Mouse (Mus musculus) liver, embryonic 11.5 days (tissue): Measurements from ENCODE around the gene Tmem233. TPM values are rescaled to one million over a fixed set of nuclear protein-coding genes. Genes with fewer than 3 reads are reported as not detected.

ENCODE experiments used
- ATAC-seq: fragments of 200-750 bp; cut with Nextera tagmentation; replicated peaks from 2 replicates; pipeline ENCODE4 v1.8.0; 2017; ENCODE audit warnings: moderate number of reproducible peaks, mild to moderate bottlenecking, moderate TSS enrichment, moderate library complexity; ENCODE audit not compliant: low FRiP score
- DNase-seq: peaks from one replicate; pipeline ENCODE4 v3.0.0-alpha.2; 2017; ENCODE audit warnings: low spot score
- H3K27ac ChIP-seq: fragments of 300-500 bp; sonication (generic); 2 replicates; pipeline ENCODE4 v1.5.1; 2014; ENCODE audit warnings: mild to moderate bottlenecking, low read depth, low read length, control low read depth
- H3K27me3 ChIP-seq: fragments of 300-500 bp; sonication (generic); replicated peaks from 2 replicates; pipeline ENCODE4 v1.6.1; 2014; ENCODE audit warnings: low read length, mixed read lengths; ENCODE audit not compliant: control insufficient read depth, insufficient read depth
- H3K36me3 ChIP-seq: fragments of 300-500 bp; sonication (generic); 2 replicates; pipeline ENCODE4 v1.6.1; 2014; ENCODE audit warnings: mild to moderate bottlenecking, low read length, moderate library complexity, mixed read lengths; ENCODE audit not compliant: control insufficient read depth, insufficient read depth
- H3K4me1 ChIP-seq: fragments of 300-500 bp; sonication (generic); replicated peaks from 2 replicates; pipeline ENCODE4 v1.6.1; 2014; ENCODE audit warnings: low read length, mixed read lengths; ENCODE audit not compliant: control insufficient read depth, insufficient read depth
- H3K4me2 ChIP-seq: fragments of 300-500 bp; sonication (generic); 2 replicates; pipeline ENCODE4 v1.6.1; 2014; ENCODE audit warnings: mild to moderate bottlenecking, control low read depth, moderate library complexity
- H3K4me3 ChIP-seq: fragments of 300-500 bp; sonication (generic); 2 replicates; pipeline ENCODE4 v1.5.1; 2014; ENCODE audit warnings: low read depth, low read length, control low read depth
- H3K9ac ChIP-seq: fragments of 300-500 bp; sonication (generic); 2 replicates; pipeline ENCODE4 v1.6.1; 2014; ENCODE audit warnings: low read depth, low read length, control low read depth
- H3K9me3 ChIP-seq: fragments of 300-500 bp; sonication (generic); 2 replicates; pipeline ENCODE4 v1.6.1; 2016; ENCODE audit warnings: low read length, inconsistent platforms, mixed read lengths; ENCODE audit not compliant: control insufficient read depth
- WGBS: fragments of 180-500 bp; shearing (Covaris S2); extraction: QIAGEN DNeasy Blood & Tissue Kit; methylation state at CpG from one replicate; pipeline ENCODE4 v1.1.7; 2014; 5-methylcytosine and 5-hydroxymethylcytosine counted together
- polyA plus RNA-seq: library from polyadenylated mRNA; unstranded; fragments of >200 nt; fragmentation: Nextera tagmentation; extraction: Ambion mirVana; gene quantifications from 2 replicates; pipeline ENCODE4 v1.2.1, GENCODE M21; 2014

Gene Tmem233
- polyA plus RNA-seq, 1 experiment from 2014 or later = not detected

DNA sequence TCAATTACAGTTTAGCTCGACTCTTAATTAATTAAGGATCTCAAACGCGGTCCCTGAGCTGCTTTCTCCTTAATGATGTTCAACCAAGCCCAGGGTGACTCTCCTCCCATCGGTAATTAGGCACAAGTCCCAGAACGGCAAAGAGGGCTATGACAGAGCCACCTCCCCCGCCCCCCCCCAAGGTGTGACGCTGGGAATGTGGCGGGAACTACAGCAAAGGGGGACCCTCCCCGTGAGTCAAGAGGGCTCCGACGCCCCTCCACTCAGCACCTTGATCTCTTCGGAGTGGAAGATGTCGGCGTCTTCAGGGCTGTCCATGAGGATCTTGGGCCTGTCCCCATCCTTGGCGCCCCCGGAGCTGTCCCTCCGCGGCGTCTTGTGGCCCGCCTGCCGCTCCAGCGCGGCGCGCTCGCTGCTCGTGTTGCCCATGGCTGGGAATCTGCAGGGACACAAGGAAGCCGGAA, 59.2 kb downstream of the Tmem233 start:
- no peaks in the 10 kb centered on the region for H3K27me3 ChIP-seq
- peaks cover 58% of the 10 kb centered on the region for H3K4me1 ChIP-seq
- H3K9ac ChIP-seq = peak overlapping the region; percentile 86
- ATAC-seq (peak; percentile 3; the same call in 1 of the 2 replicates), DNase-seq (no peak)
- peak overlapping the region; percentile 96 for H3K27ac ChIP-seq
- H3K36me3 ChIP-seq = peaks cover 28% of the 10 kb centered on the region
- peak overlapping the region; percentile 80 for H3K4me3 ChIP-seq
- peak overlapping the region; percentile 80 for H3K4me2 ChIP-seq
- WGBS = under 1% methylated on average over 27 of the region's 28 CpGs
- no peaks in the 10 kb centered on the region for H3K9me3 ChIP-seq

- H3K27ac ChIP-seq = peak overlapping the region; percentile 96
Observed at GRCm38 (mm10) chr5:116023251-116023661, 59.8 kb downstream of the Tmem233 start.

GRCm38 (mm10) chr5:116022658-116023200, 60.3 kb downstream of the Tmem233 start:
- Histone ChIP-seq H3K4me2 (peak overlapping the region; percentile 80), H3K4me1 (peaks cover 53% of the 10 kb centered on the region), H3K4me3 (peak overlapping the region; percentile 80), H3K27me3 (no peaks in the 10 kb centered on the region), H3K9me3 (no peaks in the 10 kb centered on the region), H3K36me3 (peaks cover 37% of the 10 kb centered on the region), H3K27ac (peak overlapping the region; percentile 96), H3K9ac (peak overlapping the region; percentile 86)
- ATAC-seq = no peak
- WGBS = 39% methylated on average over 7 of the region's 7 CpGs
- DNase-seq = no peak

More at GRCm38 (mm10) chr5:116023251-116023661, 59.8 kb downstream of the Tmem233 start:
- Histone ChIP-seq H3K4me2 (peak overlapping the region; percentile 80), H3K4me1 (peaks cover 58% of the 10 kb centered on the region), H3K9me3 (no peaks in the 10 kb centered on the region), H3K4me3 (peak overlapping the region; percentile 80), H3K9ac (peak overlapping the region; percentile 86), H3K36me3 (peaks cover 32% of the 10 kb centered on the region), H3K27me3 (no peaks in the 10 kb centered on the region)
- DNase-seq = no peak
- no peak for ATAC-seq
- WGBS = 12% methylated on average over 8 of the region's 8 CpGs

GRCm38 (mm10) chr5:116022131-116022530, 60.9 kb downstream of the Tmem233 start:
- WGBS = 60% methylated on average over 12 of the region's 12 CpGs
- no peak for DNase-seq
- H3K4me1 ChIP-seq = peaks cover 53% of the 10 kb centered on the region

GRCm38 (mm10) chr5:116021552-116021951, 61.5 kb downstream of the Tmem233 start:
- Histone ChIP-seq H3K27me3 (no peaks in the 10 kb centered on the region), H3K4me2 (peak overlapping the region; percentile 80), H3K4me3 (peak overlapping the region; percentile 80), H3K9ac (peak overlapping the region; percentile 86), H3K4me1 (peaks cover 51% of the 10 kb centered on the region), H3K27ac (peak overlapping the region; percentile 96), H3K36me3 (peaks cover 49% of the 10 kb centered on the region), H3K9me3 (no peaks in the 10 kb centered on the region)
- ATAC-seq (peak; percentile 79), DNase-seq (peak; percentile 61)
- 47% methylated on average over 14 of the region's 14 CpGs for WGBS

More at GRCm38 (mm10) chr5:116022131-116022530, 60.9 kb downstream of the Tmem233 start:
- Histone ChIP-seq H3K9me3 (no peaks in the 10 kb centered on the region), H3K27me3 (no peaks in the 10 kb centered on the region), H3K4me3 (peak overlapping the region; percentile 80), H3K36me3 (peaks cover 43% of the 10 kb centered on the region), H3K9ac (peak overlapping the region; percentile 86), H3K4me2 (peak overlapping the region; percentile 80), H3K27ac (peak overlapping the region; percentile 96)
- 0 out of 2 replicates have a peak, but pooled peaks have one; percentile 4 for ATAC-seq

GRCm38 (mm10) chr5:116019371-116019770, 63.7 kb downstream of the Tmem233 start:
- H3K27me3 ChIP-seq = no peaks in the 10 kb centered on the region
- DNase-seq (no peak), ATAC-seq (no peak)
- H3K36me3 ChIP-seq = peaks cover 70% of the 10 kb centered on the region
- H3K4me2 ChIP-seq = peak overlapping the region; percentile 43
- peak overlapping the region; percentile 12; the same call in 1 of the 2 replicates for H3K4me3 ChIP-seq
- H3K9ac ChIP-seq = peak overlapping the region; percentile 32
- H3K9me3 ChIP-seq = no peaks in the 10 kb centered on the region
- H3K27ac ChIP-seq = peak overlapping the region; percentile 72
- H3K4me1 ChIP-seq = peaks cover 40% of the 10 kb centered on the region
- 61% methylated on average over 11 of the region's 11 CpGs for WGBS

DNA sequence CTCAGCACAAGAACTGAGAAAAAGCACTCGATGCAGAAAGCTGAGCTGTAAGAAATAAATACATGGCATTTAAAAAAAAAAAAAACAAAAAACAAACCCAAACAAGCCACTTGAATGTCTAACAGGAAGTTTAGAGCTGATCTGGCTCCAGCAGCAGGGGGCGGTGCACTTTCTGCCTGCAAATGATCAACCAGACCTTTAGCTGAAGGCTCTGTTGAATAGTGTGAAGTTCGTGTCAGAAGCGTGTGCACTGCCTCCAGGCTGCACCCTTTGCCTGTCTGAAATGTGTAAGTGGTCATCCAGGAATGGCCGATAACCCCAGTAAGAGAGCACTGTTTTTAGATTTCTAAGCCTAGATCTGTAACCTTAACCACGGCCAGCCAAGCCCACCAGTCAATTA, 64.3 kb downstream of the Tmem233 start:
- peaks cover 75% of the 10 kb centered on the region for H3K36me3 ChIP-seq
- peak overlapping the region; percentile 72 for H3K27ac ChIP-seq
- 0 out of 2 replicates have a peak overlapping the region, but pooled peaks have one; percentile 12 for H3K4me3 ChIP-seq
- H3K4me2 ChIP-seq = peak overlapping the region; percentile 43
- no peaks in the 10 kb centered on the region for H3K27me3 ChIP-seq
- 64% methylated on average over 6 of the region's 6 CpGs for WGBS
- DNase-seq = no peak
- no peak for ATAC-seq
- H3K9ac ChIP-seq = peak overlapping the region; percentile 32; the same call in 1 of the 2 replicates
- H3K9me3 ChIP-seq = no peaks in the 10 kb centered on the region
- peaks cover 40% of the 10 kb centered on the region for H3K4me1 ChIP-seq

DNA sequence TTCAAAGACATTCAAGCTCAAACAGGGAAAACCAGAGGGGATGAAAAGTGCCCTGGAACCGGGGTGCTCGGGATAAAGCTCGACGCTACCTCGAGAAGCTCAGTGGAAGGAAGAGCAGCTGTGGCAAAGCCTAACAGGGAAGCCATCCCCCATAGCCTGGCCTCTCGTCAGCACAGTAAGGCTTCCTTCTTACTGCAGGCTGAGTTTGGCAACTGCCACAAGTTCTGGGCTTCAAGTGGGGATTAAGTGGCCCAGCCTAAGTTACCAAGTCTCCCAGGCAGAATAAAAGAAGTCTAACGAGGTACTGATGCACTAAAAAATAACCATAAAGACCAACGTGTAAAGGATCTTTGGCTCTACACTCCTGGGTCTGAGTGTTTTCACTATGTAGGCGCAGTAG, 64.8 kb downstream of the Tmem233 start:
- Histone ChIP-seq H3K36me3 (peaks cover 77% of the 10 kb centered on the region), H3K4me2 (no peak overlapping the region), H3K9ac (no peak overlapping the region), H3K27me3 (no peaks in the 10 kb centered on the region), H3K9me3 (no peaks in the 10 kb centered on the region), H3K27ac (no peak overlapping the region), H3K4me1 (peaks cover 40% of the 10 kb centered on the region), H3K4me3 (no peak overlapping the region)
- DNase-seq (no peak), ATAC-seq (no peak)
- WGBS = 90% methylated on average over 9 of the region's 9 CpGs

- Histone ChIP-seq H3K27ac (no peak overlapping the region), H3K4me1 (peaks cover 32% of the 10 kb centered on the region), H3K4me3 (no peak overlapping the region), H3K4me2 (no peak overlapping the region), H3K9ac (no peak overlapping the region), H3K9me3 (no peaks in the 10 kb centered on the region), H3K27me3 (no peaks in the 10 kb centered on the region), H3K36me3 (peaks cover 77% of the 10 kb centered on the region)
- DNase-seq = no peak
- no peak for ATAC-seq
- 94% methylated on average over 8 of the region's 8 CpGs for WGBS
Observed at GRCm38 (mm10) chr5:116017391-116017790, 65.7 kb downstream of the Tmem233 start.
